Comparison of ENCODE assay signal across 9 mouse cellular contexts in genomic region chr7:16617045-16617444, GRCm38 (mm10). TPM values are rescaled to one million over a fixed set of nuclear protein-coding genes. Genes with fewer than 3 reads are reported as not detected.
DNase-seq lines count a peak whose midpoint lies in the region; ATAC-seq and TF ChIP-seq lines count a peak whose summit lies in the region.
"Had no signal": no experiment of that assay in that cellular context is flagged by ENCODE, and none has a peak within 500 bp of the region (broad histone marks: within the 10 kb centered on the region; RNA-seq: fewer than 3 reads in every experiment).

No protein-coding gene starts in this region.

- H3K9ac ChIP-seq in liver, embryonic 11.5 days (ENCODE audit: low read depth, low read length): no peak overlapping the region
- no peak overlapping the region for H3K9ac ChIP-seq in liver, embryonic 14.5 days (replicated peaks)

- no peaks in the 10 kb centered on the region for H3K36me3 ChIP-seq in liver, embryonic 11.5 days (ENCODE audit: control insufficient read depth, insufficient read depth, low read length)
- H3K36me3 ChIP-seq in liver, embryonic 14.5 days (replicated peaks; ENCODE audit: control insufficient read depth, insufficient read depth, low read depth): no peaks in the 10 kb centered on the region
- H3K36me3 ChIP-seq in splenic B cell, adult 2 months (ENCODE audit: control insufficient read depth, insufficient read depth, low read length, poor library complexity, severe bottlenecking): no peaks in the 10 kb centered on the region

- no peak for TF ChIP-seq EP300 in liver, embryonic 14.5 days (IDR thresholded peaks at IDR 0.05; ENCODE audit: low read depth)

- no peak overlapping the region for H3K4me2 ChIP-seq in liver, embryonic 11.5 days
- no peak overlapping the region for H3K4me2 ChIP-seq in liver, embryonic 14.5 days (ENCODE audit: low read depth)

- no peak for ATAC-seq in CD4-positive, CD25-positive, alpha-beta regulatory T cell, adult 4 months
- ATAC-seq in liver, embryonic 11.5 days (replicated peaks; ENCODE audit: low FRiP score): no peak
- no peak for ATAC-seq in liver, embryonic 14.5 days (ENCODE audit: insufficient read depth)

- peaks cover 22% of the 10 kb centered on the region for H3K4me1 ChIP-seq in liver, embryonic 11.5 days (replicated peaks; ENCODE audit: control insufficient read depth, insufficient read depth, low read length)
- peaks cover 3 to 18% of the 10 kb centered on the region in 2 experiments; a peak in 3 of 4 replicates for H3K4me1 ChIP-seq in liver, embryonic 14.5 days (replicated peaks; ENCODE audit: control insufficient read depth in 2 of 2, insufficient read depth in 2 of 2, low read length in 1 of 2)

- 26% methylated on average over 2 of the region's 2 CpGs for WGBS in liver, embryonic 11.5 days
- WGBS in liver, embryonic 14.5 days (ENCODE audit: insufficient replicate concordance): 19% methylated on average over 2 of the region's 2 CpGs

- peak; percentile 59 for TF ChIP-seq CTCF in liver, embryonic 14.5 days (IDR thresholded peaks at IDR 0.05; ENCODE audit: low read depth)

- peak; percentile 37 for DNase-seq in CD4-positive, CD25-positive, alpha-beta regulatory T cell, adult 2 months (ENCODE audit: low read depth, low spot score)
- DNase-seq in liver: peak; percentile 42
- DNase-seq in liver, embryonic 11.5 days (ENCODE audit: low spot score): no peak
- DNase-seq in adrenal gland, postnatal 4 days (ENCODE audit: low spot score in 2 of 2): peak; percentile 17 to 40
- DNase-seq in gastrocnemius, postnatal 36 days: peak; percentile 23 to 25
- no peak for DNase-seq in liver, embryonic 14.5 days (ENCODE audit: low read depth in 3 of 3, low spot score in 3 of 3)
- DNase-seq in splenic B cell, adult 2 months (ENCODE audit: low read depth, low spot score): peak; percentile 30

- no peaks in the 10 kb centered on the region for H3K27me3 ChIP-seq in liver, embryonic 11.5 days (replicated peaks; ENCODE audit: control insufficient read depth, insufficient read depth, low read length)
- peaks cover 6% of the 10 kb centered on the region; the same call in 1 of the 2 replicates for H3K27me3 ChIP-seq in liver, embryonic 14.5 days (ENCODE audit: control insufficient read depth, insufficient read depth, low read length)
- no peaks in the 10 kb centered on the region for H3K27me3 ChIP-seq in splenic B cell, adult 2 months (ENCODE audit: control insufficient read depth, insufficient read depth, low read length, poor library complexity, severe bottlenecking)

- no peaks in the 10 kb centered on the region for H3K9me3 ChIP-seq in liver, embryonic 11.5 days (ENCODE audit: control insufficient read depth, low read length)
- H3K9me3 ChIP-seq in liver, embryonic 14.5 days (ENCODE audit: control insufficient read depth, low read length): no peaks in the 10 kb centered on the region

- intact Hi-C loops in gastrocnemius, postnatal 36 days (cut with DNase I): loop anchor here (5.0 to 10.0 kb wide), 2 partner anchors 225 to 322 kb away; no protein-coding TSS in a partner anchor

- H3K27ac ChIP-seq in liver, embryonic 11.5 days (ENCODE audit: low read depth, low read length): no peak overlapping the region
- H3K27ac ChIP-seq in liver, embryonic 14.5 days: no peak overlapping the region
- H3K27ac ChIP-seq: macrophage had no signal

- no peak overlapping the region for H3K4me3 ChIP-seq in liver, embryonic 11.5 days (ENCODE audit: low read depth, low read length)
- H3K4me3 ChIP-seq in liver, embryonic 14.5 days (ENCODE audit: insufficient read depth in 1 of 2, low read depth in 2 of 2, low read length in 2 of 2): no peak overlapping the region

RNA-seq across cellular contexts. Expression of gene Arhgap35, which starts 2.3 kb away (rescaled TPM):
- polyA plus RNA-seq in CD4-positive, CD25-positive, alpha-beta regulatory T cell, adult 4 months (2017; shearing (Covaris generic)): 1 to 10 TPM; 2.7 to 3.1 TPM
- polyA plus RNA-seq in liver, embryonic 11.5 days (2014; fragmentation: Nextera tagmentation; extraction: Ambion mirVana): 9.1 and 11.5 TPM in 2 replicates
- total RNA-seq in adrenal gland, postnatal 4 days (2021): 10 to 100 TPM; 72.2 to 76.0 TPM
- total RNA-seq in gastrocnemius, postnatal 36 days (2021): 10 to 100 TPM; 16.1 to 16.3 TPM
- polyA plus RNA-seq in liver, embryonic 14.5 days (2012; rRNA removed): 2.1 and 2.3 TPM in 2 replicates
- 2.0 and 2.2 TPM in 2 replicates for polyA plus RNA-seq in liver, embryonic 14.5 days (2014; fragmentation: Nextera tagmentation; extraction: Ambion mirVana)

RNA-seq across cellular contexts. Expression of gene Ceacam15, which starts 58.5 kb away (rescaled TPM):
- 1 to 10 TPM in 1 of 2 experiments, under 1 TPM in 1; 0.91 to 1.2 TPM for polyA plus RNA-seq in CD4-positive, CD25-positive, alpha-beta regulatory T cell, adult 4 months (2017; shearing (Covaris generic))
- polyA plus RNA-seq in liver, embryonic 11.5 days (2014; fragmentation: Nextera tagmentation; extraction: Ambion mirVana): not detected in 2 replicates
- total RNA-seq in adrenal gland, postnatal 4 days (2021): not detected
- total RNA-seq in gastrocnemius, postnatal 36 days (2021): not detected
- not detected in 2 replicates for polyA plus RNA-seq in liver, embryonic 14.5 days (2012; rRNA removed)
- polyA plus RNA-seq in liver, embryonic 14.5 days (2014; fragmentation: Nextera tagmentation; extraction: Ambion mirVana): not detected in 2 replicates
- polyA plus RNA-seq: macrophage had no signal

Comparison
In these comparisons a context has a peak if more than half of its experiments do, and no peak if none do; other contexts are left out.
1. DNase-seq: peak in CD4-positive, CD25-positive, alpha-beta regulatory T cell, adult 2 months (single experiment), liver (single experiment), adrenal gland, postnatal 4 days (2 of 2), gastrocnemius, postnatal 36 days (2 of 2) and splenic B cell, adult 2 months (single experiment); none in liver, embryonic 11.5 days (single experiment) and liver, embryonic 14.5 days (0 of 3).